Comparison of ENCODE assay signal across 31 mouse cellular contexts in genomic region chr1:159429926-159430325, GRCm38 (mm10).
"Had no signal": no experiment of that assay in that cellular context is flagged by ENCODE, and none has a peak within 500 bp of the region (broad histone marks: within the 10 kb centered on the region; RNA-seq: fewer than 3 reads in every experiment).

No protein-coding gene starts in this region.

- H3K4me1 ChIP-seq: limb, embryonic 12.5 days; limb, embryonic 13.5 days; limb, embryonic 15.5 days; liver, embryonic 12.5 days; liver, embryonic 13.5 days; liver, embryonic 15.5 days; lung, embryonic 15.5 days; megakaryocyte, embryonic 14.5 days; midbrain, embryonic 10.5 days; midbrain, embryonic 12.5 days; midbrain, embryonic 15.5 days; neural tube, embryonic 12.5 days; neural tube, embryonic 13.5 days had no signal

- H3K4me2 ChIP-seq: limb, embryonic 12.5 days; limb, embryonic 13.5 days; limb, embryonic 15.5 days; liver, embryonic 11.5 days; liver, embryonic 12.5 days; liver, embryonic 13.5 days; liver, embryonic 15.5 days; lung, embryonic 14.5 days; lung, embryonic 15.5 days; midbrain, embryonic 12.5 days; midbrain, embryonic 15.5 days; neural tube, embryonic 12.5 days; neural tube, embryonic 13.5 days had no signal

- H3K27ac ChIP-seq: limb, embryonic 10.5 days; limb, embryonic 12.5 days; limb, embryonic 13.5 days; limb, embryonic 15.5 days; liver, embryonic 12.5 days; liver, embryonic 13.5 days; liver, embryonic 14.5 days; liver, embryonic 15.5 days; lung, embryonic 15.5 days; macrophage; midbrain, embryonic 10.5 days; midbrain, embryonic 12.5 days; midbrain, embryonic 15.5 days; neural tube, embryonic 12.5 days; neural tube, embryonic 13.5 days had no signal

- H3K4me3 ChIP-seq: limb, embryonic 10.5 days; limb, embryonic 12.5 days; limb, embryonic 13.5 days; limb, embryonic 15.5 days; liver, embryonic 12.5 days; liver, embryonic 13.5 days; liver, embryonic 15.5 days; lung, embryonic 15.5 days; megakaryocyte, embryonic 14.5 days; midbrain, embryonic 10.5 days; midbrain, embryonic 12.5 days; midbrain, embryonic 15.5 days; myocyte; neural tube, embryonic 12.5 days; neural tube, embryonic 13.5 days had no signal

- H3K27me3 ChIP-seq: limb, embryonic 12.5 days; limb, embryonic 13.5 days; limb, embryonic 15.5 days; liver, embryonic 12.5 days; liver, embryonic 13.5 days; liver, embryonic 15.5 days; lung, embryonic 15.5 days; megakaryocyte, embryonic 14.5 days; midbrain, embryonic 12.5 days; midbrain, embryonic 15.5 days; neural tube, embryonic 12.5 days; neural tube, embryonic 13.5 days had no signal

- ATAC-seq: liver, embryonic 12.5 days; liver, postnatal 0 days; lung, postnatal 0 days; midbrain, embryonic 15.5 days; midbrain, embryonic 16.5 days had no signal

- H3K9ac ChIP-seq: limb, embryonic 12.5 days; limb, embryonic 13.5 days; limb, embryonic 15.5 days; liver, embryonic 12.5 days; liver, embryonic 13.5 days; liver, embryonic 14.5 days; liver, embryonic 15.5 days; liver, postnatal 0 days; lung, embryonic 14.5 days; lung, embryonic 15.5 days; midbrain, embryonic 12.5 days; midbrain, embryonic 15.5 days; neural tube, embryonic 12.5 days; neural tube, embryonic 13.5 days had no signal

- H3K9me3 ChIP-seq: limb, embryonic 10.5 days; limb, embryonic 12.5 days; limb, embryonic 13.5 days; limb, embryonic 15.5 days; liver, embryonic 12.5 days; liver, embryonic 13.5 days; liver, embryonic 15.5 days; lung, embryonic 15.5 days; megakaryocyte, embryonic 14.5 days; midbrain, embryonic 10.5 days; midbrain, embryonic 12.5 days; midbrain, embryonic 15.5 days; neural tube, embryonic 12.5 days; neural tube, embryonic 13.5 days had no signal

- DNase-seq: left cerebral cortex, postnatal 4 days; liver; liver, embryonic 13.5 days; liver, postnatal 0 days; lung, adult 18-20 months; lung, adult 2 months; lung, embryonic 14.5 days; lung, postnatal 10 days; lung, postnatal 14 days; lung, postnatal 36 days; lung, postnatal 4 days; midbrain, embryonic 14.5 days had no signal

- H3K36me3 ChIP-seq: limb, embryonic 10.5 days; limb, embryonic 12.5 days; limb, embryonic 13.5 days; limb, embryonic 15.5 days; liver, embryonic 12.5 days; liver, embryonic 13.5 days; liver, embryonic 15.5 days; lung, embryonic 15.5 days; midbrain, embryonic 10.5 days; midbrain, embryonic 12.5 days; midbrain, embryonic 15.5 days; neural tube, embryonic 12.5 days; neural tube, embryonic 13.5 days had no signal
